Mouse (Mus musculus) small intestine, adult 2 months (tissue): Measurements from ENCODE around the gene Scai.

Source experiments
- CTCF ChIP-seq: fragments of 200-500 bp; IDR thresholded peaks from 2 replicates; pipeline ENCODE4 v1.5.1; 2012; ENCODE audit warnings: low read depth, mild to moderate bottlenecking, control low read depth, inconsistent platforms, low read length, moderate library complexity, mixed read lengths; ENCODE audit not compliant: insufficient replicate concordance, insufficient read length; ENCODE audit errors: extremely low read depth
- POLR2A ChIP-seq: fragments of 200-500 bp; IDR thresholded peaks from 2 replicates; pipeline ENCODE4 v1.6.1; 2012; ENCODE audit warnings: low read depth, mild to moderate bottlenecking, control low read depth, inconsistent platforms, low read length, moderate library complexity

DNA sequence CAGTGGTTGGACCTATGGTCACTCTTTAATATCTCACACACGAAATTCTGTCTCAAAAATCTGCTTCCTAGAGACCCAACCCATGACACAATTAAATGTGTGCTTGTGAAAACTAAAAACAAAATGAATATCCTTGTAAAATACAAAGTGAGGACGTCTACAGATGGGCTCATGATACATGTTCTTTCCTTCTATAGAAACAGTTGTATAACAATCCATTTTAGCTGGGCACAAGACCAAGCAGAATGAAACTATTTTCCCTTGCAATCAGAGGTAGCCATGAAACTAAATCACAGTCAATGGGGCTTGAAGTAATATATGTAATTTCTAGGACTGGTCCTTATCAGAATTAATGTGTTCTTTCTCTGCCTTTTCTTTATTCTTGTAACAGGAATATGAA lies 39.6 kb downstream of the Scai start:
- no peak for TF ChIP-seq POLR2A
- TF ChIP-seq CTCF: no peak
